Mouse (Mus musculus) cerebellum, adult 2 months (tissue): ENCODE data around the gene Hdac7.

Source experiments
- CTCF ChIP-seq: fragments of 200-500 bp; IDR thresholded peaks from 2 replicates; pipeline ENCODE4 v1.5.1; 2011; ENCODE audit warnings: low read depth, mild to moderate bottlenecking, control low read depth, low read length, moderate library complexity, borderline replicate concordance; ENCODE audit not compliant: insufficient read depth
- POLR2A ChIP-seq: fragments of 200-500 bp; IDR thresholded peaks from 2 replicates; pipeline ENCODE4 v1.6.1; 2011; ENCODE audit warnings: low read length, control low read depth, borderline replicate concordance; ENCODE audit not compliant: insufficient read depth

GRCm38 (mm10) chr15:97887541-97888016, 43.3 kb upstream of the Hdac7 start:
- TF ChIP-seq CTCF (no peak), POLR2A (no peak)
